Mouse (Mus musculus): ENCODE measurements around the gene Daam1. TPM values are rescaled to one million over a fixed set of nuclear protein-coding genes. Genes with fewer than 3 reads are reported as not detected.

The Daam1 gene
- total RNA-seq, 2 experiments from 2014 or later: 12.3 to 14.6 TPM

- no peak for ATAC-seq (ENCODE audit: poor library complexity, severe bottlenecking)
These were observed 158.7 kb downstream of the Daam1 start for GRCm38 (mm10) chr12:71989596-71989995.

DNA sequence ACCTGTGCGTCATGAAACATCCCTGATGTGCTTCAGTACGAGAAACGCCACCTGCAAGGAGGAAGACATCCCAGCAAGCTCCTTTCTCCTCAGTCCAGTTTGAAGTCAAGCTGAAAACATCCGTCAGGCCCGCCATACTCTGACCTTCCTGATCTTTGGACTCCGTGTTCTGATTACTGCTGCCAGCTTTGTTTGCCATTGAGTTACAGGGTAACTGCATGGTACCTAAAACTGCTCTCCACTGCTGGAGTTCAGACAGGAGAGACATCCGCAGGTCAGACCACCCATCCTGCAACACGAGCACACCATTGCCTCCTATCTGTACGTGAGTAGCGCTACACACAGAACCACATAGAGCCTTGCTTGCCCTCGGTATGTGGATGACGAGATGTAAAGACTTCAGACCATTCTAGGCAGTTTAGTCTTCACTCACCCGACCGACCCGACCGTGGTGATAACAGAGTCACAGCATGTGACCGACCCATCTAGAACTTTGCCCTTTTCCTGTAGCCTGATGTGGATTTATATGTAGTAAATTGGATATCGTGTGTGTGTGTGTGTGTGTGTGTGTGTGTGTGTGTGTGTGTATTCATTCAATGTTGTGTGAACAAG, 161.8 kb downstream of the Daam1 start:
- no peak for ATAC-seq (ENCODE audit: poor library complexity, severe bottlenecking)

GRCm38 (mm10) chr12:71995831-71996230, 165.0 kb downstream of the Daam1 start:
- no peak for ATAC-seq (ENCODE audit: poor library complexity, severe bottlenecking)

DNA sequence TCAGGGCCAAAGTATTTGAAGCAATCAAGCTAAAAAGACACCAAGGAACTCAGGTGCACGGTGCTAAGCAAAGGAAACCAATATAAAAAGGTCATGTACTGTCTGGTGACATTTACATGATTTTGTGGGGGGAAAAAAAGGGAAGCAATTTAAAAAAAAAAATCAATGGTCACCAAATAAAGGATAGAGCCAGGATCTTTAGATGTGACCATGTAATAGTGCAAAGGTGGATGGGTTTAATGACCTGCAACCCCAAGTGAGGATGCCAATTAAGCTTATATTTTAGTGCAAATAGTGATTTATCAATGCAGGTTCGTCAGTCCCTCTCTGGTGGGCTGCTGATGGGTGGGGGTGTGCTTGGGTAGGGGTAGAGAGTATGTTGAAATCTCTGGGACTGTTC, 166.0 kb downstream of the Daam1 start:
- no peak for ATAC-seq (ENCODE audit: poor library complexity, severe bottlenecking)

DNA sequence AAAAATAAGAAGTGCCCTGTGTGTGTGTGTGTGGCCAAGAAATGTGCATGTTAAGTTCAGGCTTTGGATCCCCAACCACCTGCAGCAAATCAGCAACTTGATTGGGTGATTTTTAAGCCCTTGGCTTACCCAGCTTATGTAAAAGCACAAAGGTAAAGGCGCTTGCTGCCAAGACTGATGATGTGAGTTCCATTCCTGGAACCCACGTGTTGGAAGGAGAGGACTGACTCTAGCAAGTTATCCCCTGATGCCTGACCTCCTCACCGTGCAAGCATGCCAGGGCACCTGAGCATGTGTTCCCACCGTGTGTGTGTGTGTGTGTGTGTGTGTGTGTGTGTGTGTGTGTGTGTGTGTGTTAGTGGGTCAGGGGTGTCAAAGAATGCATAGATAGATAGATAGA, 166.5 kb downstream of the Daam1 start:
- ATAC-seq (ENCODE audit: poor library complexity, severe bottlenecking): no peak

GRCm38 (mm10) chr12:71998653-71999052, 167.8 kb downstream of the Daam1 start:
- ATAC-seq (ENCODE audit: poor library complexity, severe bottlenecking): no peak

DNA sequence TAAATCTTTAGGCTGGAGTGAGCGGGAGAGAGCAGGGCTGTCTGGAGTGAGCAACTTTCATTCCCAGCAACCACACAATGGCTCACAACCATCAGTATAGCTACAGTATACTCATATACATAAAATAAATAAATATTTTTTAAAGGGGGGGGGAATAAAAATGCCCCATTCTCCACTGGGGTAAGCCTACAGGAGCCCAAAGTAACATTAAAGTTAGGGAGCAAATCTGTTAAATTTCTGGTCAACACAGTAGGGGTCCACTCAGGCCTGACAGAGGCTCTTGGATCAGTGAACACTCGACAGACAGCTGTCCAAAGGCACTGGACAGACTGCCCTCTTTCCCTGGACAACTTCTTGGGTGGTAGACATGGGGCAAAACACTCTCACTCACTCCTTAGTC, 168.8 kb downstream of the Daam1 start:
- ATAC-seq (ENCODE audit: poor library complexity, severe bottlenecking): no peak

GRCm38 (mm10) chr12:72001811-72002210, 170.9 kb downstream of the Daam1 start:
- no peak for ATAC-seq (ENCODE audit: poor library complexity, severe bottlenecking)

- no peak for ATAC-seq (ENCODE audit: poor library complexity, severe bottlenecking)
These were observed 174.4 kb downstream of the Daam1 start for GRCm38 (mm10) chr12:72005307-72005706.

- no peak for ATAC-seq (ENCODE audit: poor library complexity, severe bottlenecking)
These were observed 176.8 kb downstream of the Daam1 start for GRCm38 (mm10) chr12:72007656-72008055.

DNA sequence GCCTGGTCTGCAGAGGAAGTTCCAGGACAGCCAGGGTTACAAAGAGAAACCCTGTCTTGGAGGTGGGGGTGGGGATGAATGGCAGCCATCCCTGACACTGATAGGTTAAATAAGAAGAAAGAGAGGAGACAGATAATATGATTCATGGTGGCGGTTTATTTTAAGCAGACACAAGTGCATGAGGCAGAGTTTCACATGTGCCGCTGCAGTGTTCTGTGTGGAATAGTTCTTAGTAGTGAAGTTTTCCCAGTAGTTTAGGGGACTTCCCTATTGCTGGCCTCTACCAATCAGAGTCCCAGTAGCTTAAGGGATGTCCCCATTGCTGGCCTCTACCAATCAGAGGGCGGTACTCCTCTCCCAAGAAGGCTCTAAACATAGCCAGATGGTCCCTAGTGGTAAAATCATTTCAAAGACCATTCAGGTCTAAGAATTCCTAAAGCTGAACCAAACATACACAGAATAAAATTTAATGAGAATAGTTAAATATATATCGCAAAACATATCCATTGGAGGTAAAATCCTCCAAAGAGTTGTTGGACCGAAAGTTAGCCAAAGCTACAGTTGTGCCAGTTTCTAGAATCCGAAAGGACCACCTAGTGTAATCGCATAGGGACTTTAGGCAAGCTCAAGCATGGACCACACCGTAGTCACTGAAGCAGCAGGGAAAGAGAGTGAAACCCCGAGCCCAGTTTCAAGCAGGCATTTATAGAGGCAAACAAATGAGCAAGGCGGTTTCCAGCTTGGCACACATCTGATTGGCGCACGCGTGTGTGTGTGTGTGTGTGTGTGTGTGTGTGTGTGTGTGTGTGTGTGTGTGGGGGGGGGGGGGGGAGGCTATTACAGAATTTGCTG, 178.4 kb downstream of the Daam1 start:
- ATAC-seq (ENCODE audit: poor library complexity, severe bottlenecking): no peak

DNA sequence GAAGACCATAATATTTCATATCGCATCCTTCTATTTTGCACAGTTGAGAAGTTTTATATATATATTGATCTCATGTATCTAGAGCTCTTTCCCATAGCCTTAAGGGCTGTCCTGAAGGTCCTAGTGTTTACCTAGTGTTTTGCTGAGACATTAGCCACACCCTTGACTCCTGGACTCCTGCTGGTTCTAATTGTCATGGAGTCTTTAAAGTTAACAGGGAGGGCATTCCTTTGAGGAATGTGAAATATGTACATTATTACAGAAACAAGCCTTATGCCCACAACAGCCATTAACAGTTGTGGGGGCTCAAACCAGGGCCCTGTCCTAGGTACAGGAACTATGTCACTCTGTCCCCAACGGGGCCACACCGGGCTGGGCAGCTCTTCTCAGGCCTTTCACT, 180.5 kb downstream of the Daam1 start:
- ATAC-seq (ENCODE audit: poor library complexity, severe bottlenecking): no peak

GRCm38 (mm10) chr12:72012126-72012525, 181.2 kb downstream of the Daam1 start:
- no peak for ATAC-seq (ENCODE audit: poor library complexity, severe bottlenecking)

DNA sequence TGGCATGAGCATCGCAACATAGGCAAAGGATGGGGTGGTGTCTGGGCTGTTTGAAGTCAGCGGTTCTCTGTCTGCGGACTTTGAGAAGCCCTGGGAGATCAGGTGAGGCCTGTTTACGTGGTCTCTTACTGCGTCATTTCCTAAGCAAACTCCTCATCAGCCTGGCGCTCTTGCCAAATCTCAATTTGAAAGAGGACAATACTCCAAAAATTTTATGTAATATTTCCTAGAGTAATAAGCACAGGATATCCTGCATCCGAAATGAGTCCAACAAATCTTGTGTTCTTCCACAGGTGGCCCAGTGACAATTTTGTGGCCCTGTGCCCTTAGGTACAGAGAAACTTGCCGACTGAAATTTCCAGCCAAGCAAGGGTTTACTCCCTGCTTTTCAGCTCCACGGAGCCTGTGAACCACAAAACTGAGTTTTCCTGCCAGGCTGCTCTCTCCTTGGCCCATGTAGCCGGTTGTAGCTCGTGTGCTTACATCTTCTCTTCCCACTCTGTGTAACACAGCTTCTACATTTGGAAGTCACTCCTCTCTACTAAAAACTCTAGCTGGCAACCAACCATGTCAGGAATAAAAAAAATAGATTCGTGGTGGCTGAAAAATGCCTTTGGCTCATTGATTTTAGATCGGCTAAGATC, 183.0 kb downstream of the Daam1 start:
- no peak for ATAC-seq (ENCODE audit: poor library complexity, severe bottlenecking)

GRCm38 (mm10) chr12:72014355-72014776, 183.5 kb downstream of the Daam1 start:
- peak; percentile 78 for ATAC-seq (ENCODE audit: poor library complexity, severe bottlenecking)

DNA sequence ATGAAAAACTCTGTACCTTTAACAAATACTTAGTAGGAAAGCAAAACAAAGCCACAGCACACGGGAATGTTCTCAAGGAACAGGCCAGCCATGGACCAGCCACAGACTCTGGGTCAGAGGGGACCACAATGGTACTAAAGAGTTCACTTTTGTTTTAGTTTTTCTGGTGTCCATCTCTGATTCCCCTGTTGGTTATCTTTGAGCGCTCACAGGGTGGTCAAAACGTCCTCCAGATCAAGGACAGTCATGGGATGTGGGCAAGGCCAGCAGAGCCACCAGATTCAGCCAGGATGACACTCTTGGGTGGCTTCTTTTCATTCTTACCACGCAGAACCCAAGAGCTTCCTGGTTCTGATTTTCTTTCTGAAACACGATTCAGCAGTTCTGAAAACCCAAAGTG, 184.4 kb downstream of the Daam1 start:
- no peak for ATAC-seq (ENCODE audit: poor library complexity, severe bottlenecking)

- no peak for ATAC-seq (ENCODE audit: poor library complexity, severe bottlenecking)
These were observed 189.4 kb downstream of the Daam1 start for GRCm38 (mm10) chr12:72020285-72020684.

- ATAC-seq (ENCODE audit: poor library complexity, severe bottlenecking): no peak
These were observed 190.7 kb downstream of the Daam1 start for GRCm38 (mm10) chr12:72021543-72021942.

DNA sequence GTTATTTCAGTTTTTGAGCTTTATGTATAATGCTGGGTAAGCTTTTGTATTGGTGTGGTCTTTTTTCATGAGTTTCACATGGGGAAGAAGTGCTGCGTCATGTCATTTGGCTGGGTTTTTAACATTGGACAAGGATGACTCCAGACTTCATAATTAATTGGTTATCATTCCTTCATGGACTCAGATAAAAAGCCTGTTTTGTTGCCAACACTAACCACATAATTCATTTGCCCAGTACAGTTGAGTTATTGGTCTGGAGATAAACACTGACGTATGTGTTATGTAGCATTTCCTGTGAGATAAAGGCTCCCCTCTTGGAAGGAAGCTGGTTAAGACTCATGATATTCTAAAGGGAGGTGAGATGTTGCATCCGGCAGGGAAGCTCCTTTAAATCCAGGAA, 191.9 kb downstream of the Daam1 start:
- ATAC-seq (ENCODE audit: poor library complexity, severe bottlenecking): no peak

- no peak for ATAC-seq (ENCODE audit: poor library complexity, severe bottlenecking)
These were observed 192.7 kb downstream of the Daam1 start for GRCm38 (mm10) chr12:72023572-72023971.

GRCm38 (mm10) chr12:72025275-72025795, 194.5 kb downstream of the Daam1 start:
- no peak for ATAC-seq (ENCODE audit: poor library complexity, severe bottlenecking)

GRCm38 (mm10) chr12:72031171-72031570, 200.3 kb downstream of the Daam1 start:
- ATAC-seq (ENCODE audit: poor library complexity, severe bottlenecking): no peak

Data from megakaryocyte, adult 5-6 weeks (primary cell).